Mouse (Mus musculus) embryonic fibroblast, embryonic 13.5 days (primary cell): Measurements from ENCODE around the gene Pga5.

Experiments
- CTCF ChIP-seq: IDR thresholded peaks from 2 replicates; pipeline ENCODE4 v1.5.1; 2011; ENCODE audit warnings: mild to moderate bottlenecking, control low read depth, low read length, moderate library complexity, borderline replicate concordance; ENCODE audit not compliant: insufficient read depth
- POLR2A ChIP-seq: IDR thresholded peaks from 2 replicates; pipeline ENCODE4 v1.6.1; 2011; ENCODE audit warnings: low read depth, mild to moderate bottlenecking, control low read depth, low read length, moderate library complexity

DNA sequence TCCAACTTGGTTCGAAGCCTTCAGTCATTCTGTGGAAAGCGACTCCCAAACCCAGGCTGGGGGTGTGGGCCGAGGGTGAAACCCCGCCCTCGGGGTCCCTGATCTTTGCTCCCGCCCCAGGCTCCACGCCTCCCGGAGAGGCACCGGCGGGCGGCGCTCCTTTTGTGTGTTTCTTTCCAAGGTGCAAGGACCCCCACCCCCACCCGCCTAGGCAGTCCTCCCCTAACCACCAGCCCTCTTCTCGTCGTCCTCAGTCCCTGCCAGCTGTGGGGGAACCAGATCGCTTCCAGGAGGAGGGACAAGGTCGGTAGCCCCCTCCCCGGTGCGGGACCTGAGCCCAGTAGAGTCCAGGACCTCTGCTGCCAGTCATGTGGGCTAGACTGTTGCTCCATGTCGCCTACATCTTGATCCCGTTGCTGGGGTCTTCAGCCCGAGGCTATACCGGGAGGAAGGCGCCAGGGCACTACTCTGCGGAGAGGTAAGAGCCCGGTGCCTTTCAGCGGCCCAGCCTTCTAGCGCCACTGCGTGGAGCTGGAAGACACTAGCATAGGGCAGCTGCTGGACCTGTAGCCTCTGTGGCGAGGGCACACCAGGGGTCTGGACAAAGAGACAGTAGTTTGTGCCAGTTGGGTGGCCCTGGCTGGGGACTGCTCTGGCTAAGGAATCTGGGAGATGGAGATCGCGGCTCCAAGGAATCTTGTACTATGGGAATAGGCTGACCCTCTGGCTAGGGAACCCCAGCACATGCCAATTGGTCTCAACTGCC, 43.6 kb downstream of the Pga5 start, which contains the start of gene Vwce:
- TF ChIP-seq CTCF (no peak; the same call in 1 of the 2 replicates), POLR2A (no peak)
